Mouse (Mus musculus): Measurements from ENCODE around the gene Nkiras2.
"Not testable (repeated sequence)": the region's sequence is repeated elsewhere in the genome, so short reads cannot be mapped to it uniquely, and the experiment has no call there.

Gene Nkiras2

DNA sequence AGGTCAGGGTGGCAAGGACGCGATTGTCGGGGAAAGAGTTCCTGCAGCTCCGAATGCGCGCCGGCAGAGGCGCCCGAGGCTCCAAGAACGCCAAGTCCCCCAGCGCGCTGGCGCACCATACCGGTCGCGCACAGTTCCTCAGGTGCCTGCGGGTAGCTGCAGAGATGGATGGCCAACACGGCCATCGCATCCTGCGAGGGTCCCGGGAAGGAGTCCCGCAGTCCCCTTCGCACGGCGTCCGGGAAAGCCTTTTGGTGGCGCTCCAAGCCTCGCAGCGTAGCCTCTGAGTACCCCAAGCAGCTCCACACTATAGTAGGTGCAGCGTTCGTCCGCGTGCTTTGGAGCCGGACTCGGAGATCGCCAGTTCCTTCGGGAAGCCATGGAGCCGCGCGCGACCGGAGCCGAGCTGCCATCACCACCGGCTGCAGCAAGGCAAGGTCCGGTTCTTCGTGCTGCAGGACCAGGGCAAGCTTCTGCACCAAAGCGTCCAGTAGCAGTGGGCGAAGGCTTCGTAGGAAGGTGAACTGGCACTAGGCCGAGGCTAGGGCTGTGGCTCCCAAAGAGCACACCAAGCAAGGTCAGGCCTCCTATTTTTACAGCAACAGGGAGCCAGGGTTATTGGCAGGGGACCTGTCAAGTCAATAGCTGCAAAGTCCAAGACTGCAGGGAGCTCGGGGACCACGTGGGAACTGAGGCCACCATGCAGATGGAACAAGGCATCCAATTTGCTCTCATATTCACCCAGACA is 21.3 kb downstream of the Nkiras2 start:
- peak; percentile 44 for DNase-seq

DNA sequence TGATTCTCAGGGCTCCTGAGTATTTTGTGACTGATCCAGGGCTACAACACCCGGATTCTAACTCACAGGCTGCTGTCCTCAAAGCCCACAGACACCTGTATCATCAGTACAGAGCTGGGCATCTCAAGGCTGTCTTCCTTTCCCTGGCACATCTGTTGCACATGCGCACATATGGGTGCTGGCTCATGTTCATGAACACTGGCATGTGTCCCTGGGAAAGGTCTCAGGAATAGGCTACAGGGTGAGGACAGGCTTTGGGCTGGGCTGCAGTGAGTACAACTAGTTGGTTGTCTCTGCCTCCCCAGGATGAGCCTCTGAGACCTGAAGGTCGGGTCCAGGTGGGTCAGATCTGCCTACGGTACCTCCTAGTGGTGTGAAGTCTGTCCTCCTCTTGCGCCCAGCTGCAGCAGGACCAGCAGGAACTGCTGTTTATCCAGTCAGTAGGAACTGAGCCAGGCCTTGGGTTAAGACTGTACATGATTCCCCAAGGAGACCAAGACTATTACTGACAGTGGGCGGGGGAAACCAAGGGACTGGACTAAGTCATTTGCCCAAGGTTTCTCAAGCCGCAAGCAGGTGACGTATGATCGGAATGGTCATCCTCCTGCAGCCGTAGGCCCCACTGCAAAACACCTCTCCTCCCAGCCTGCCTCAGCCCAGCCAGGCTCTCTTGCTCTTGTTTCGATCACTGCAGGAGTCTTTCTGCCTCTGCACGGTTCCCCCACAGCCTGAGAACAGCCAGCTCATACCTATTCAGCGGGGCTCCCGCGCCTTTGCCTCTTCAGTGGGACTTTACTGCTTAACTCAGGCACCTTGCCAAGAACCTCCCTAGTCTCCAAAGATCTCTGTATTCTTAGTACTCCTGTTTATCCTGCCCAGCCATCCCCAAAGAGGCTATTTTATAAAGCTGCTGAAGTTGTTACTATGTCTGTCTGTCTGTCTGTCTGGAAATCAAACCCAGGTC is 24.9 kb downstream of the Nkiras2 start:
- DNase-seq = no peak

DNA sequence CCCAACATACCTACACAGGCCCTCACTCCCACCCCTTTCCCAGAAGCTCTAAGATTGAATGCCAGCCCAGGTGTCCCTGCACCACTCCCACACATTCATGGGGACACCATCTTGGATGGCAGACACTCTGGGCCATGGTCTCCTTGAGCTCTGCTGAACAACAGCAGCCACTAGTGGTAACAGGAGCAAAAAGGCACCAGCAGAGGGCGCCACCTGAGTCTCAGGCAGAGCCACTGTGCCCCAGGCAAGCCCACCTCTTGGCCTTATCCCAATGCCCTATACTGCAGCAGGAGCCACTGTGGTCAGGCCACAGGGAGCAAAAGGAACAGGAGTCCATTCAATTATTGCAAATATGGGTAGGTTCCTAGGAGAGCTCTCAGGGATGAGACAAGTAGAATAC is 27.2 kb downstream of the Nkiras2 start:
- no peak for DNase-seq

DNA sequence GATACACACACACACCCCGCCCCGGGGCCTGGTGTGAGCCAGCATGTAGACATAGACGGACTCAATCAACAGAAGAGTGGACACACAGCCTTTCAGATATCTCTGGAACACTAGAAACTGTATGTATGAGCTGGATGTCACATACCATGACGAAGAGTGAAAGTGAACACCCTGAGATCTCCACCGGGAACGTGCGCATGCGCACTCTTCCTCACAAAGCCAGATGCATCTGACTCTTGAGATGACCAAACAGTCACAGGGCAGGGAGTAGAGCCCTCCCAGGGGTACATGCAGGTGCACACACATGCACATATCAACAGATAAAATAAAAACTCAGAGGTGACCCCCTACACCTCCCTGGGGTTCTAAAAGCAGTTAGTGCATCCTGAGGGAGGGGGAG is 29.4 kb downstream of the Nkiras2 start:
- no peak for DNase-seq

DNA sequence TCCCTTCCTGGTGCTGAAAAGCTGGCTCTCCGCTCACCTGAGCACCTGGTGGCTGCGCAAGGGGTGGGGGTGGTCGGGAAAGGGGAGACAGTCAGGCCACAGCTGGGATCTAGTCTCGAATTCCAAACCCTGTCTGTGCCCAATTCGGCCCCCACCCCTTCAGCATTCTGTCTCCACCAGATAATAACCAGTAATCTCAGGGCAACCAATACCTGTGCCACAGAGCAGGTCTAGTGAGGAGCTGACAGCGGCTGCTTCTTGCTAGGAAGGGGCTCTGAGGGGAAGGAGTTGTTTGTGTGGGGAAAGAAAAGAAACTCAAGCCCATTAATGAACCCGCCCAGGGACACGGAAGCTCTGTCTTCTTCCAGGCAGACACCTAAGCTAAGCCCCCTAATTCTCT is 32.2 kb downstream of the Nkiras2 start:
- DNase-seq = no peak

DNA sequence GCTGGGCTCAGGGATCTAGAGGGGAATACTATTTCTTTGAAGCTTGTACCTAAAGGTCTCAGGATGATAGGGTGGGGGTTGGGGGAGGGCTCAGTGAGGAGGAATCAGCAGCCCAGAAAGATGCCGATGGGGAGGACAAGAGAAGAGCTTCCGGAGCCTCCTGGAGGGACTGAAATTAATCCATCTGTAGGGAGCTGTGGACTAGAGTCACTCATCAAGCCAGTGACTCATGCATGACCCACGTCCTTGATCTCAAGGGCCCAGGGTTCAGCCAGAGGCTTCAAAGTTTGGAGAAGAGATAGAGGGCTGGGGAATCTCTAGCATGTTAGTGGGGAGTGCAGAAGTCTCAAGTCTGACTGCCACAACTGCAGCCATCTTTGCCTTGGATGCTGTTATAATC is 32.7 kb downstream of the Nkiras2 start:
- DNase-seq = no peak

DNA sequence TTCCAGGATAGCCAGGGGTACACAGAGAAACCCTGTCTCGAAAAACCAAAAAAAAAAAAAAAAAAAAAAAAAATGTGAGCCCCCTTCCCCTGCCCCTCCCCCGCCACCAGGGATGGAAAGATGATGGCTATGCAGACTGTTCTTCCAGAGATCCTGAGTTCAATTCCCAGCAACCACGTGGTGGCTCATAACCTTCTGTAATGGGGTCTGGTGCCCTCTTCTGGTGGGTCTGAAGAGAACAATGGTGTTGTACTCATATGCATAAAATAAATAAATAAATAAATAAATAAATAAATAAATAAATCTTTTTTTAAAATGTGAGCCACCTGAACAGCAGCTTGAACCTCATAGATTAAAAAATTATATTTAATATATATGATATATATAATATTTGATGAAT is 36.5 kb downstream of the Nkiras2 start:
- DNase-seq = not testable (repeated sequence)

DNA sequence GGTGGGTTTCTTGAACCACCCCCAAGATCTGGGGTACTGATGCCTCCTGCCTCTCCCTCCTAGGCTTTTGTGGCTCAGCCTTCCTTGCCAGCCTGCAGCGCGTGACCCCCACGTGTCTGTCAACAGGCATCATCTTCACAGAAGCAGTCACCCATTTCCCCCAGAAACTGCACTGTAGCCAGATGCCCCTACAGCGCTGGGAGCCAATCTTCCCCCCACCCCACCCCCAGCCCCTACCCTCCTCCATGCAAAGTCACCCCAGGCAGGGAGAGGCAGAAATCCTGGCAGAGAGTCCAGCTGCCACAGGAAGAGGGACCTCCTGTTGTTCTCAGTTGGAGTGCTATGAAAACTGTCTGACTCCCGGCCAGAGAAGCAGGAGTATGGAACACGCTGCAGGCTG is 37.4 kb downstream of the Nkiras2 start:
- no peak for DNase-seq

DNA sequence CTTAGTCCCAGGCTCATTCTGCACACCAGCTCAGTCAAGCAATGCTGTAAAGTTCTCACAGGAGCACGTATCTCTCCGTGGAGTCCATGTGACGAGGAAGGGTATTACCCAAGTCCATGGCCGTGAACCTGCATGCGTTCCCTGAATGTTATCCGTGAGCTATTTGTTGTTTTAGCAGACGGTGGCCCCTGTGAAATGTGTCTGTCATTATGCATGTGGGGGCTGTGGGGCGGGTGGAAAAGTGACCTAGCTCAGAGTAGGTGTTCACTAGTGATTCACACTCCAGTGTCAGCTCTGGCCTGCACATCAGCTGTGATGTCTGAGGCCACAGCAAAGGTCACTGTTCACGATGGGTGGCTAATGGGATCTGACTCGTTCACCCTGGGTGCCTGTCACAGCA is 40.8 kb downstream of the Nkiras2 start:
- DNase-seq = no peak

DNA sequence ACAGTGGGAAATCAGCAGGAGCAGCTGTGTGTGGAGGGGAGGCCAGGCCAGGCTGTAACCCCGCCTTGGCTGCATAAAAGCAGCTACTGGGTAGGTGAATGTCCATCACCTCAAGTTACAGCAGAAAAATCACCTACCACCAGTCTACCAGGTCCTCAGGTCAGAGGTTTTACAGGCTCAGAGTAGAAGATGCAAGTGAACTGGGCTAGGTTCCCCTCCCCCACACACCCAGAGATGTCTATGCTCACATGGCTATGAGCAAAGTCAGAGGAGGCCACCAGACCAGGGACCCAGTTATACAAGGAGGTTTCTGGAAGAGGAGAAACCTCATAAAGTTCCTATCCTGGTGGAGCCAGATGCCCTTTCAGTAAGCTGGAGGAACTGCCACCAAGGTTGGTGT is 52.0 kb downstream of the Nkiras2 start:
- DNase-seq = no peak

DNA sequence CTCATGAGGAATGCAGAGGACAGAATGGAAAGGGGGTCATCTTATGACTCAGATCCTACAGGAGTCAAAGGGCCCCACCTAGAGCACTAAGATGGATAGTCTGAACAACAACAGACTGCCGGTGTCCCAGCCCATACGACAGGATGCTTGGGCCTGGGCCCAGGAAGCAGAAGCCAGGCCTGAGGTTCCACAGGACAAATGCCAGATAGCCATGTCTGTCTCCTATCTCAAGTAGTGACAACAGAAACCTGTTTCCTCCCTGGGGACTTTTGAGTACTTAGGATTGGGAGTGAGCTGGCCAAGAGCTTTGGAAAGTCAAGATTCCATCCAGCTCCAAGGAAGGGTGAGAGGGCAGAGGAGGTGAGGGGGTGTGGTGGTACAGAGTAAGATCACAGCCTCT is 52.9 kb downstream of the Nkiras2 start:
- DNase-seq = no peak

DNA sequence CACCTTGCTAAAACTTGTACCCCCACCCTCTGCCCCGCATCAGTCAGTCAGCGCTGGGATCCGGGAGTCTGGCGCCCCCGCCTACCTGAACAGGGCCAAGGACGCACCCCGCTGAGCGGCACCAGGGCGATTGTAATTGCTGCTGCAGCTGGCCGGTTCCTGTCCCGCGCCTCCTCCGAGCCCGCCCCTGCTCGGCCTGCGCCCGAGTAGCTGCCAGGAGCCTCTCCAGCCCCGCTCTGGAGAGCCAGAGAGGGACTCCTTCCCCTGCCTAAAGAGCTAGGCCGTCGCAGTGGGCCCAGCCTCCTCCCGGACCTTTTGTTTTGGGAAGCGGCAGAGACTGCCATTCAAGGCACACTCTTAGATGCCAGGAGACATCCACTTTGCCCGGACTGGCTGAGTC is 54.1 kb downstream of the Nkiras2 start:
- DNase-seq = no peak

Data from cerebellum, adult 8-10 months (tissue).